In genomic region chr12:51736381-51736780, GRCm38 (mm10) we compare ENCODE assay signal across 11 mouse cellular contexts. TPM values are rescaled to one million over a fixed set of nuclear protein-coding genes. Genes with fewer than 3 reads are reported as not detected.
DNase-seq lines count a peak whose midpoint lies in the region; ATAC-seq and TF ChIP-seq lines count a peak whose summit lies in the region.
"Had no signal": no experiment of that assay in that cellular context is flagged by ENCODE, and none has a peak within 500 bp of the region (broad histone marks: within the 10 kb centered on the region; RNA-seq: fewer than 3 reads in every experiment).

No protein-coding gene starts in this region.

- no peak for TF ChIP-seq CTCF in kidney, postnatal 0 days (IDR thresholded peaks at IDR 0.05; ENCODE audit: low read depth)

- H3K4me1 ChIP-seq in heart, embryonic 10.5 days = peaks cover 18% of the 10 kb centered on the region
- peaks cover 6% of the 10 kb centered on the region; the same call in 1 of the 2 replicates for H3K4me1 ChIP-seq in kidney, postnatal 0 days (replicated peaks; ENCODE audit: insufficient read depth, low read length)
- peaks cover 21% of the 10 kb centered on the region for H3K4me1 ChIP-seq in limb, embryonic 13.5 days

- no peak for ATAC-seq in kidney, postnatal 0 days (replicated peaks; ENCODE audit: low FRiP score, low read depth)
- ATAC-seq in limb, embryonic 13.5 days (ENCODE audit: low FRiP score, low read depth) = no peak
- ATAC-seq: CD4-positive, CD25-positive, alpha-beta regulatory T cell, adult 4 months had no signal

- no peak for DNase-seq in heart, embryonic 10.5 days (ENCODE audit: low spot score)
- DNase-seq in heart, adult 18-20 months = no peak
- DNase-seq in kidney, postnatal 0 days (ENCODE audit: low spot score) = no peak
- no peak for DNase-seq in kidney, postnatal 25 days
- DNase-seq in ZHBTc4 (ENCODE audit: low read depth, low spot score) = peak; percentile 64
- no peak for DNase-seq in adrenal gland, postnatal 4 days (ENCODE audit: low spot score in 2 of 2)
- DNase-seq: cerebellum, adult 11 months; gastrocnemius, postnatal 10 days; right cerebral cortex, adult 18-20 months had no signal

- no peak overlapping the region for H3K4me2 ChIP-seq in kidney, postnatal 0 days (ENCODE audit: low read length)
- no peak overlapping the region for H3K4me2 ChIP-seq in limb, embryonic 13.5 days (replicated peaks)

- 54% methylated on average over 3 of the region's 3 CpGs for WGBS in heart, embryonic 10.5 days
- 54% methylated on average over 3 of the region's 3 CpGs for WGBS in kidney, postnatal 0 days
- WGBS in limb, embryonic 13.5 days = 68% methylated on average over 3 of the region's 3 CpGs

- no peaks in the 10 kb centered on the region for H3K9me3 ChIP-seq in heart, embryonic 10.5 days
- no peaks in the 10 kb centered on the region for H3K9me3 ChIP-seq in kidney, postnatal 0 days (replicated peaks; ENCODE audit: low read length)
- H3K9me3 ChIP-seq in limb, embryonic 13.5 days = no peaks in the 10 kb centered on the region

- H3K27me3 ChIP-seq in heart, embryonic 10.5 days (ENCODE audit: insufficient read depth, poor library complexity, severe bottlenecking) = no peaks in the 10 kb centered on the region
- H3K27me3 ChIP-seq in kidney, postnatal 0 days (ENCODE audit: insufficient read depth, low read length) = no peaks in the 10 kb centered on the region
- no peaks in the 10 kb centered on the region for H3K27me3 ChIP-seq in limb, embryonic 13.5 days

- H3K36me3 ChIP-seq in heart, embryonic 10.5 days = peaks cover 7% of the 10 kb centered on the region; the same call in 1 of the 2 replicates
- no peaks in the 10 kb centered on the region for H3K36me3 ChIP-seq in kidney, postnatal 0 days (ENCODE audit: insufficient read depth, low read length)
- peaks cover 8% of the 10 kb centered on the region for H3K36me3 ChIP-seq in limb, embryonic 13.5 days

- H3K4me3 ChIP-seq in heart, embryonic 10.5 days = no peak overlapping the region
- H3K4me3 ChIP-seq in kidney, postnatal 0 days (replicated peaks; ENCODE audit: low read depth, low read length) = no peak overlapping the region
- no peak overlapping the region for H3K4me3 ChIP-seq in limb, embryonic 13.5 days

- H3K9ac ChIP-seq in kidney, postnatal 0 days (ENCODE audit: low read depth, low read length) = no peak overlapping the region
- H3K9ac ChIP-seq in limb, embryonic 13.5 days = no peak overlapping the region

- H3K27ac ChIP-seq in heart, embryonic 10.5 days = peak overlapping the region; percentile 75
- H3K27ac ChIP-seq in kidney, postnatal 0 days = peak overlapping the region; percentile 64
- peak overlapping the region; percentile 34; the same call in 1 of the 2 replicates for H3K27ac ChIP-seq in limb, embryonic 13.5 days

RNA-seq across cellular contexts. Expression of gene Strn3, which starts 44.7 kb away (rescaled TPM):
- 37.6 and 39.3 TPM in 2 replicates for polyA plus RNA-seq in heart, embryonic 10.5 days (2016; fragmentation: Nextera tagmentation; extraction: Ambion mirVana)
- 100 to 1,000 TPM; 102 to 109 TPM for total RNA-seq in heart, adult 18-20 months (2021)
- 44.1 and 46.3 TPM in 2 replicates for polyA plus RNA-seq in kidney, postnatal 0 days (2015; fragmentation: Nextera tagmentation; extraction: Ambion mirVana)
- polyA plus RNA-seq in limb, embryonic 13.5 days (2015; fragmentation: Nextera tagmentation; extraction: Ambion mirVana) = 55.8 and 56.2 TPM in 2 replicates
- 10 to 100 TPM; 81.6 to 84.8 TPM for total RNA-seq in adrenal gland, postnatal 4 days (2021)

RNA-seq across cellular contexts. Expression of gene Ap4s1, which starts 45.5 kb away (rescaled TPM):
- 34.9 and 36.2 TPM in 2 replicates for polyA plus RNA-seq in heart, embryonic 10.5 days (2016; fragmentation: Nextera tagmentation; extraction: Ambion mirVana)
- 10 to 100 TPM; 59.1 to 60.9 TPM for total RNA-seq in heart, adult 18-20 months (2021)
- polyA plus RNA-seq in kidney, postnatal 0 days (2015; fragmentation: Nextera tagmentation; extraction: Ambion mirVana) = 37.9 and 48.3 TPM in 2 replicates
- 30.2 and 32.7 TPM in 2 replicates for polyA plus RNA-seq in limb, embryonic 13.5 days (2015; fragmentation: Nextera tagmentation; extraction: Ambion mirVana)
- total RNA-seq in adrenal gland, postnatal 4 days (2021) = 10 to 100 TPM; 19.9 to 21.5 TPM
